Mouse (Mus musculus): ENCODE measurements around the gene Ell2.

- TF ChIP-seq CTCF (IDR thresholded peaks at IDR 0.05; ENCODE audit: low read depth) (no peak), EP300 (IDR thresholded peaks at IDR 0.05; ENCODE audit: low read depth) (no peak)
Observed at GRCm38 (mm10) chr13:75741736-75742729, 35.5 kb downstream of the Ell2 start.
